Mouse (Mus musculus) thymus, adult 2 months (tissue): Measurements from ENCODE around the gene Cd24a. TPM values are rescaled to one million over a fixed set of nuclear protein-coding genes. Genes with fewer than 3 reads are reported as not detected.

Source experiments
- DNase-seq: peaks from one replicate; pipeline ENCODE4 v3.0.0; 2021
- H3K27ac ChIP-seq: fragments of 200-500 bp; 2 replicates; pipeline ENCODE4 v1.5.1; 2012; ENCODE audit warnings: low read length, control low read depth; ENCODE audit not compliant: control insufficient read depth, insufficient read depth
- H3K27me3 ChIP-seq: fragments of 200-500 bp; 2 replicates; pipeline ENCODE4 v1.6.1; 2012; ENCODE audit warnings: mild to moderate bottlenecking, low read length, moderate library complexity, mixed read lengths; ENCODE audit not compliant: control insufficient read depth, insufficient read depth
- H3K36me3 ChIP-seq: fragments of 200-500 bp; 2 replicates; pipeline ENCODE4 v1.6.1; 2012; ENCODE audit warnings: mild to moderate bottlenecking, low read length, moderate library complexity; ENCODE audit not compliant: control insufficient read depth, insufficient read depth
- H3K4me1 ChIP-seq: fragments of 200-500 bp; replicated peaks from 2 replicates; pipeline ENCODE4 v1.6.1; 2012; ENCODE audit warnings: low read length; ENCODE audit not compliant: control insufficient read depth, insufficient read depth
- H3K4me3 ChIP-seq: fragments of 200-500 bp; 2 replicates; pipeline ENCODE4 v1.5.1; 2012; ENCODE audit warnings: mild to moderate bottlenecking, low read length, control low read depth, moderate library complexity; ENCODE audit not compliant: control insufficient read depth, insufficient read depth
- CTCF ChIP-seq: fragments of 200-500 bp; IDR thresholded peaks from 2 replicates; pipeline ENCODE4 v1.5.1; 2012; ENCODE audit warnings: mild to moderate bottlenecking, control low read depth, low read length, moderate library complexity, borderline replicate concordance; ENCODE audit not compliant: control insufficient read depth, poor library complexity, insufficient read depth; ENCODE audit errors: extremely low read depth
- POLR2A ChIP-seq: fragments of 200-500 bp; IDR thresholded peaks from 2 replicates; pipeline ENCODE4 v1.6.1; 2012; ENCODE audit warnings: mild to moderate bottlenecking, low read length, control low read depth, moderate library complexity; ENCODE audit not compliant: control insufficient read depth, poor library complexity, insufficient read depth; ENCODE audit errors: extremely low read depth
- WGBS: fragments of 180-500 bp; shearing (Covaris S2); methylation state at CpG from one replicate; pipeline ENCODE4 v1.1.7; 2018; 5-methylcytosine and 5-hydroxymethylcytosine counted together
- polyA plus RNA-seq: library from polyadenylated mRNA; depleted of rRNA; stranded (reverse); fragments of >200 nt; gene quantifications from 2 replicates; pipeline ENCODE4 v1.2.3, GENCODE M21; 2012

Gene Cd24a
- polyA plus RNA-seq, 1 experiment: 247 TPM

DNA sequence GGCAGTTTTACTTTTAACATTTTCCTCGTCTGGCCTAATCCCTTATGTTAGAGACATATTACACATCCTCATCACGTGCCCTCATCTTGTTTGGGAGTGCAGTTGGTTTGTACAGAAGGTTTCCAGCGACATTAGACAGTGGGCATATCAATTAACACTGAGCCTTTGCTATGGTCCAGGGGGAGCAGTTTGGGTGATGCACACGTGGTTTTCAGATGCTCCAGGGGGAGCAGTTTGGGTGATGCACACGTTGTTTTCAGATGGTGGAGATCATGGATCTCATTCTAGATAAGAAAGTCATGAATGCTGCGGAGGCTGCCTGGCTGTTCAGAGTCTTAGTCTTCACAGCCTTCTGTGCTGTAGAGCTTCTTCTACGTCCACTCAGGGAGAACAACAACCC lies 27.8 kb downstream of the Cd24a start:
- 90% methylated on average over 7 of the region's 7 CpGs for WGBS
- Histone ChIP-seq H3K4me1 (no peaks in the 10 kb centered on the region), H3K27me3 (no peaks in the 10 kb centered on the region), H3K4me3 (no peak overlapping the region), H3K27ac (no peak overlapping the region), H3K36me3 (no peaks in the 10 kb centered on the region)
- no peak for DNase-seq
- no peak for TF ChIP-seq CTCF
- TF ChIP-seq POLR2A: no peak

DNA sequence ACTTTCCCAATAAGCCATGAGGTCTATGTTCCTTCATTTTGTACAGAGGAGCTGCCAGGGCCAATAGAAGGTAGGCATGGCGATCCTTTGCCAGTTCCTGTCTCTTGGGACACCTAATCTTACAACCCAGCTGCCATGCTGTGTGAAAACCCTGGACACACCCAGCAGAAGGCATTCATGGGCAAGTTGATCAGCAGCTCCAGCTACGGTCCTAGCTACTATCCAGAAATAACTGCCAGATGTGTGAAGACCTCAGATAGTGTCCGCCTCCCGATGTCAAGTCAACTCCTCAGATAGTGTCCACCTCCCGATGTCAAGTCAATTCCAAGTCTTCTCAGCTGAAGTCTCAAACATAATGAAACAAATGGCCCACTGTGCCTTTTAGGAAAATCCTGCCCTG lies 31.4 kb downstream of the Cd24a start:
- Histone ChIP-seq H3K36me3 (no peaks in the 10 kb centered on the region), H3K27ac (no peak overlapping the region), H3K4me1 (no peaks in the 10 kb centered on the region), H3K4me3 (no peak overlapping the region), H3K27me3 (no peaks in the 10 kb centered on the region)
- no peak for DNase-seq
- TF ChIP-seq CTCF: no peak
- no peak for TF ChIP-seq POLR2A
- WGBS: 94% methylated on average over 5 of the region's 5 CpGs

DNA sequence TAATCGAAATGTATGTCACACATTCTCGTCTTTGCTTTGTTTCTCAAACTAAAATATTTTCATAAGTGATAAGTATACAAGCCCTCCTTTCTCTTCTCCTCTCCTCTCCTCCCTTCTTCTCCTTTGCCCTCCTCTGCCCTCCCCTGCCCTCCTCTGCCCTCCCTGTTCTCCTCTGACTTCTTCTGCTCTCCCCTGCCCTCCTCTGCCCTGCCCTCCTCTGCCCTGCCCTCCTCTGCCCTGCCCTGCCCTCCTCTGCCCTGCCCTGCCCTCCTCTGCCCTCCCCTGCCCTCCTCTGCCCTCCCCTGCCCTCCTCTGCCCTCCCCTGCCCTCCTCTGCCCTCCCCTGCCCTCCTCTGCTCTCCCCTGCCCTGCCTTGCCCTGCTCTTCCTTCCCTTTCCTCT lies 31.9 kb downstream of the Cd24a start:
- 100% methylated on average over 2 of the region's 2 CpGs for WGBS
- no peaks in the 10 kb centered on the region for H3K4me1 ChIP-seq
- DNase-seq: no peak
- H3K4me3 ChIP-seq: no peak overlapping the region
- no peaks in the 10 kb centered on the region for H3K36me3 ChIP-seq
- H3K27ac ChIP-seq: no peak overlapping the region
- no peaks in the 10 kb centered on the region for H3K27me3 ChIP-seq
- TF ChIP-seq POLR2A (no peak), CTCF (no peak)

DNA sequence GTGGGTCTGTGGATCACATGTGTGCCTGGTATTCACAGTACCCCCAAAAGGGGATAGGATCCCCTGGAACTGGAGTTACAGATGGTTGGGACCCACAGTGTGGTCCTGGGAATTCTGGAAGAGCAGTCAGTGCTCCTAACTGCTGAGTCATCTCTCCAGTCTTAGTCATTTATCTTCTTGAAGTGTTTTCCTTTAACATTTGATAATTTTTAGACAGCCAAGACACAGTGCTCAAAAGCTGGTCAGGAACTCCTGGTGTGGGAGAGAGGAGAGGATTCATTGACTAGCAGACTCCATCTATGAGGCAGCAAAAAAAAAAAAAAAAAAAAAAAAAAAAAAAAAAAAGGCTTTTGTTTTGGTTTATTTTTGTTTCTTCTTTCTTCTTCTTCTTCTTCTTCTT lies 33.0 kb downstream of the Cd24a start:
- Histone ChIP-seq H3K4me1 (no peaks in the 10 kb centered on the region), H3K27ac (no peak overlapping the region), H3K4me3 (no peak overlapping the region), H3K27me3 (no peaks in the 10 kb centered on the region), H3K36me3 (no peaks in the 10 kb centered on the region)
- TF ChIP-seq POLR2A (no peak), CTCF (no peak)
- DNase-seq: no peak

DNA sequence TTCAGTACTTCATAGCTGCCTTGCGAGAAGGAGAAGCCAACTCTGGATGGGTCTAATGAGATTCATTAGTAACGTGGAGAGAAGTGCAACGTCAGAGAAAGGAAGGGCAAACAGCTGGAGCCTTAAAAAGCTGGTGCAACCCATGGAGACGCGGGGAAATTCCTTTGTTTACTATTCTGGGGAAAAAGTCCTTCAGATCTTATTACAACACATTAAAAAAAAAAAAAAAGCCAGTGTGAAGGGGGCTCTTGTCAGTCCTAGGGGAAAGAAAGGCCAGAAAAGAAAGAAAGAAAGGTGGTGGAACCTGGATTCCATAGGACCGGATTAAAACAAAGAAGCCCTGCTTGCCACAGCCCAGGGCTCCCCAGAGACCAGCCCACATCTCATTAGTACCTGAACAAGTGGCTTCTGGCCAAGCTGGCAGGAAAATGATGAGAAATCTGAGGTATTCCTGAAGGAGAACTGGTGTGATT lies 41.0 kb downstream of the Cd24a start:
- TF ChIP-seq POLR2A: no peak
- no peak for TF ChIP-seq CTCF
- 83% methylated on average over 6 of the region's 6 CpGs for whole genome bisulfite sequencing
- Histone ChIP-seq H3K4me3 (no peak overlapping the region), H3K27me3 (no peaks in the 10 kb centered on the region), H3K4me1 (no peaks in the 10 kb centered on the region), H3K27ac (no peak overlapping the region), H3K36me3 (no peaks in the 10 kb centered on the region)
- no peak for DNase-seq

DNA sequence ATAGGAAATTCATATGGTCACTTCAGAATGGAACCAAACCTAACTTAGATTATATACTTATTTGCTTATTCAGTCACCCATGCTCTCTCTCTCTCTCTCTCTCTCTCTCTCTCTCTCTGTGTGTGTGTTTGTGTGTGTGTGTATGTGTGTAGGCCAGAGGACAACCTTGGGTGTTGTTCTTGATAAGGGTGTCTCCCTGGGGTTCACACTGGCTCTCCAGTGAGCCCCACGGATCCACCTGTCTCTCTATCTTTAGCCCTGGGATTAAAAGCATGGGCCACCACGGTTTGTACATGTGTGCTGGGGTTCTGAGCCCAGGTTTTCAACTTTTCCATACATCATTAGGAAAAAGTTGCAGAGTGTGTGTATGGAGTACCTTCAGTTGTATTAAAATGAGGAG lies 41.9 kb downstream of the Cd24a start:
- Histone ChIP-seq H3K4me1 (no peaks in the 10 kb centered on the region), H3K36me3 (no peaks in the 10 kb centered on the region), H3K4me3 (no peak overlapping the region), H3K27ac (no peak overlapping the region), H3K27me3 (no peaks in the 10 kb centered on the region)
- 95% methylated on average over 2 of the region's 2 CpGs for WGBS
- TF ChIP-seq POLR2A (no peak), CTCF (no peak)
- no peak for DNase-seq

DNA sequence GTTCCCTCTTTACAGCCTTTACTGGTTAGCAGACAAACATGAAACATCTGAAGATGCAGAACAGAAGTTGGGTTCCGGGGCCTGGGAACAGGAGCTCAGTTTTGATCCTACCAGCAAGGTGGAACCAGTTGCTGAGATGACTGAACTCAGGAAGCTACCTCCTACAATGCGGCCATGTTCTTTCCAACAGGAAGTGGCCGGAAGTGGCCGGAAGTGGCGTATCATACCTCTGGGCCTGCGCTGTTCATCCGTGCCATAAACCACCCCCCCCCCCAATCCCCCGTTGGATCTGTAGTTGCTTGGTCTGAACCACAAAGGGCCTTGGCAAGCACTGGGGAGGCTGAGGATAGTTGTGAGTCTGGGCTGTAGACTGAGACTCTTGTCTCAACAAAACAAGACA lies 45.4 kb downstream of the Cd24a start:
- no peak for DNase-seq
- 75% methylated on average over 8 of the region's 8 CpGs for WGBS
- H3K4me3 ChIP-seq: no peak overlapping the region
- H3K27me3 ChIP-seq: no peaks in the 10 kb centered on the region
- H3K36me3 ChIP-seq: no peaks in the 10 kb centered on the region
- no peaks in the 10 kb centered on the region for H3K4me1 ChIP-seq
- no peak for TF ChIP-seq CTCF
- TF ChIP-seq POLR2A: no peak
- no peak overlapping the region for H3K27ac ChIP-seq
